Mouse (Mus musculus): ENCODE results near the gene H1foo. TPM values are rescaled to one million over a fixed set of nuclear protein-coding genes. Genes with fewer than 3 reads are reported as not detected.

The H1foo gene
- polyA plus RNA-seq, 1 experiment = not detected

DNA sequence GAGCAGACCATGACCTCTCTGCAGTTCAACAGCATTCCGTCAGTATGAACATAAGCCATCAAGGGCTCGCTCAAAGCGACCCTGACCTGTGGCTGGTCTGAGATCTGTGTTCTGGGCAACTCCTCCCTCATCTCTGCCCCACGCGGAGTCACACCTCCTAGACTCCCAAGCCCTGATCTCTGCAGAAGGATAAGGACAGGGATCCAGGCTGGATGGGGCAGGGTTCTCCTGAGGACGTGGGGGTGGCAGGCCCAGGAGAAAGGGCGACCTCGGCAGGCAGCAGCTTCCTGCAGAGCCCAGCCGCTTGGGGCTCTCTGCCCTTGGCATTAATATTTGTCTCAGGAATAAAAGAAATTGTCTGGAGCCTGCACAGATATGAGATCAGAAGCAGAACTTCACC lies 40.9 kb downstream of the H1foo start:
- Histone ChIP-seq H3K4me3 (ENCODE audit: control insufficient read depth, low read depth, low read length) (no peak overlapping the region), H3K4me1 (ENCODE audit: control insufficient read depth, insufficient read depth, low read length) (peaks cover 11% of the 10 kb centered on the region; the same call in 1 of the 2 replicates), H3K27me3 (ENCODE audit: control insufficient read depth, insufficient read depth, low read length) (no peaks in the 10 kb centered on the region), H3K27ac (ENCODE audit: control insufficient read depth, insufficient read depth, low read depth, low read length) (no peak overlapping the region), H3K36me3 (ENCODE audit: control insufficient read depth, insufficient read depth, low read length) (no peaks in the 10 kb centered on the region)
- TF ChIP-seq CTCF (IDR thresholded peaks at IDR 0.05; ENCODE audit: control insufficient read depth, insufficient read depth, insufficient replicate concordance, low read depth, low read length) (no peak), POLR2A (IDR thresholded peaks at IDR 0.05; ENCODE audit: control insufficient read depth, low read depth, low read length) (no peak)

DNA sequence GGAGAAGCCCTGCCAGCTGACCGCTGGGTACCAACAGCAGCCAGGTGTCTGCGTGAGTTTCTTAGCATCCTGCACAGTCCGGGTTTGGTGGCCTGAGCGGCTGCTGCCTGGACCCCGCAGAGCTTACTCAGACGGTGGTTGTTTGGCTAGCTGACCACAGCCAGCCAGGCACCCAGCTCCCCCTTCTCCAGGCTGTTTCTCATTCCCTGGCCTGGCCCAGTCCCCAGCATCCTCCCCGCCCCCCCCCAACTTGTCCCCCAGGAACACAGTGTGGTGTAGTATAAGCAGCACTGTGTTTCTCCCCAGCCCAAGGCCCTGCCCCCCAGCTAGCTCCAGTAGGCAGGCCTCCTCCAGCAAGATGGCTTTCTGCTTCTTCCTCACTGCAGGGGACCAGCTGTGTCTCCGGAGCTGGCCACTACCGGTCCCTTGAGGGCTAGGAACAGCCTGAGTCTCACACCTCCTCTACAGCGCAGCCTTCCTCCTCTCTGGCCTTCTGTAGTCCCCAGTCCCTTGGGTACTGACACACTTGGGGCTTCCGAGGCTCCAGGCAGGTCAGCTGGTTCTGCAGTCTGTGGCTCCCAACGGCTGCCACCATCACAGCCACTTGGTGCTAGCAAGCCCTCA lies 41.8 kb downstream of the H1foo start:
- Histone ChIP-seq H3K36me3 (ENCODE audit: control insufficient read depth, insufficient read depth, low read length) (no peaks in the 10 kb centered on the region), H3K27ac (ENCODE audit: control insufficient read depth, insufficient read depth, low read depth, low read length) (peak overlapping the region; percentile 74), H3K27me3 (ENCODE audit: control insufficient read depth, insufficient read depth, low read length) (no peaks in the 10 kb centered on the region), H3K4me1 (ENCODE audit: control insufficient read depth, insufficient read depth, low read length) (peaks cover 11% of the 10 kb centered on the region; the same call in 1 of the 2 replicates), H3K4me3 (ENCODE audit: control insufficient read depth, low read depth, low read length) (no peak overlapping the region)
- TF ChIP-seq CTCF (IDR thresholded peaks at IDR 0.05; ENCODE audit: control insufficient read depth, insufficient read depth, insufficient replicate concordance, low read depth, low read length) = no peak
- TF ChIP-seq POLR2A (IDR thresholded peaks at IDR 0.05; ENCODE audit: control insufficient read depth, low read depth, low read length) = no peak

DNA sequence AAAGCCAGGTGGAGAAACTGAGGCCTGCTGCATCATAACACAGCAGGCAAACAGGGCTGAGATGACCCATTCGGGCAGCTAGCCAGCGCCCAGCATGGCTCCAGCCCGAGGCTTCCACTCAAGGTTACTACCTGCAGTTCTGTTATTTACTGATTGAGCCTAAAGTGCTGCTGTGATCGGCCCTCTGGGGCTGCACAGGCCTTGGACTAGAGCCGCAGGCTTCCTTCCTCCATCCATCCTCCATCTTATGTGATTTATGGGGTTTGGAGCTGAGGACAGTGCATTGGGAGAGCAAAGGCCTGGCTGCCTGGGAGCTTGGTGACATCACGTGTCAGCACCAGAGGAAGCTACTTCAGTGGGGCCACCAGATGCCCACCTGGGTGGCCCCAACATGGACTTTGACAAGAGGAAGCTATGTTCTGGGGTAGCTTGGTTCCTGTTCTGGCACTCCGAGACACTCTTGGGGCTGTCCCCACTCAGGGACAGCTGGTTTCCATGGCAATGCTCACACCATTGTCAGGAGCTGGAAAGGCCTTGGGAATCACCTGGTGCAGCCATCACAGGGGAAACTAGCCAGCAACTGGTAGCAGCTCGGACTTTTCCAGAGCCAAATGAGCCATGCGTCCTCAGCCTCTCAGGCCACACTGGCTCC lies 42.5 kb downstream of the H1foo start:
- no peaks in the 10 kb centered on the region for H3K36me3 ChIP-seq (ENCODE audit: control insufficient read depth, insufficient read depth, low read length)
- peaks cover 11% of the 10 kb centered on the region; the same call in 1 of the 2 replicates for H3K4me1 ChIP-seq (ENCODE audit: control insufficient read depth, insufficient read depth, low read length)
- H3K27me3 ChIP-seq (ENCODE audit: control insufficient read depth, insufficient read depth, low read length) = no peaks in the 10 kb centered on the region
- no peak overlapping the region for H3K4me3 ChIP-seq (ENCODE audit: control insufficient read depth, low read depth, low read length)
- H3K27ac ChIP-seq (ENCODE audit: control insufficient read depth, insufficient read depth, low read depth, low read length) = peak overlapping the region; percentile 57; the same call in 1 of the 2 replicates
- TF ChIP-seq POLR2A (IDR thresholded peaks at IDR 0.05; ENCODE audit: control insufficient read depth, low read depth, low read length) (no peak), CTCF (IDR thresholded peaks at IDR 0.05; ENCODE audit: control insufficient read depth, insufficient read depth, insufficient replicate concordance, low read depth, low read length) (no peak)

GRCm38 (mm10) chr6:115989032-115989431 lies 44.3 kb downstream of the H1foo start:
- Histone ChIP-seq H3K4me1 (ENCODE audit: control insufficient read depth, insufficient read depth, low read length) (peaks cover 19% of the 10 kb centered on the region), H3K4me3 (ENCODE audit: control insufficient read depth, low read depth, low read length) (no peak overlapping the region), H3K27ac (ENCODE audit: control insufficient read depth, insufficient read depth, low read depth, low read length) (no peak overlapping the region), H3K36me3 (ENCODE audit: control insufficient read depth, insufficient read depth, low read length) (no peaks in the 10 kb centered on the region), H3K27me3 (ENCODE audit: control insufficient read depth, insufficient read depth, low read length) (no peaks in the 10 kb centered on the region)
- no peak for TF ChIP-seq POLR2A (IDR thresholded peaks at IDR 0.05; ENCODE audit: control insufficient read depth, low read depth, low read length)
- TF ChIP-seq CTCF (IDR thresholded peaks at IDR 0.05; ENCODE audit: control insufficient read depth, insufficient read depth, insufficient replicate concordance, low read depth, low read length) = no peak

GRCm38 (mm10) chr6:115989607-115990006 lies 44.9 kb downstream of the H1foo start:
- H3K4me3 ChIP-seq (ENCODE audit: control insufficient read depth, low read depth, low read length) = no peak overlapping the region
- TF ChIP-seq POLR2A (IDR thresholded peaks at IDR 0.05; ENCODE audit: control insufficient read depth, low read depth, low read length) (no peak), CTCF (IDR thresholded peaks at IDR 0.05; ENCODE audit: control insufficient read depth, insufficient read depth, insufficient replicate concordance, low read depth, low read length) (no peak)
- H3K36me3 ChIP-seq (ENCODE audit: control insufficient read depth, insufficient read depth, low read length) = no peaks in the 10 kb centered on the region
- no peak overlapping the region for H3K27ac ChIP-seq (ENCODE audit: control insufficient read depth, insufficient read depth, low read depth, low read length)
- peaks cover 21% of the 10 kb centered on the region for H3K4me1 ChIP-seq (ENCODE audit: control insufficient read depth, insufficient read depth, low read length)
- no peaks in the 10 kb centered on the region for H3K27me3 ChIP-seq (ENCODE audit: control insufficient read depth, insufficient read depth, low read length)

- H3K36me3 ChIP-seq (ENCODE audit: control insufficient read depth, insufficient read depth, low read length) = no peaks in the 10 kb centered on the region
- no peak overlapping the region for H3K27ac ChIP-seq (ENCODE audit: control insufficient read depth, insufficient read depth, low read depth, low read length)
- no peak overlapping the region for H3K4me3 ChIP-seq (ENCODE audit: control insufficient read depth, low read depth, low read length)
- peaks cover 23% of the 10 kb centered on the region for H3K4me1 ChIP-seq (ENCODE audit: control insufficient read depth, insufficient read depth, low read length)
- peaks cover 2% of the 10 kb centered on the region; the same call in 1 of the 2 replicates for H3K27me3 ChIP-seq (ENCODE audit: control insufficient read depth, insufficient read depth, low read length)
- TF ChIP-seq POLR2A (IDR thresholded peaks at IDR 0.05; ENCODE audit: control insufficient read depth, low read depth, low read length) = no peak
- no peak for TF ChIP-seq CTCF (IDR thresholded peaks at IDR 0.05; ENCODE audit: control insufficient read depth, insufficient read depth, insufficient replicate concordance, low read depth, low read length)
These were observed 45.3 kb downstream of the H1foo start for GRCm38 (mm10) chr6:115990056-115990455.

DNA sequence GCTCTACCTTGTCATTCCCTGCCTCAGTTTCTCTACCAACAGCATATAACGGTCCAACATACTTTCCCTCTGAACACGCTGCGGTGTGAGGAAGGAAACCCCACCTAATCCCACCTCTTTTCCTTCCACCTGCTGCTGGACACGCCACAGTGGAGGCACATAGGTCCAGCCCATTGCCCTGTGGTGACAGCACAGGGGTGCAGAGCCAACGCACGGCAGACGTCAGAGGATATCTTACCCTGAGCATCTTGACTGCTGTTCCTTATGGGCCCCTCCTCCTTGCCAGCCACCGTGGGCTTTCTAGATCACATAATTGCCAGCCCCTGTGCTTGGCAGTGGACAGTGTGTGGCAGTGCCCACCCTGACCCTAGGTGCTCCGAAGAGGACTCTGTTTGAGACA lies 45.7 kb downstream of the H1foo start:
- TF ChIP-seq POLR2A (IDR thresholded peaks at IDR 0.05; ENCODE audit: control insufficient read depth, low read depth, low read length) (no peak), CTCF (IDR thresholded peaks at IDR 0.05; ENCODE audit: control insufficient read depth, insufficient read depth, insufficient replicate concordance, low read depth, low read length) (no peak)
- Histone ChIP-seq H3K27me3 (ENCODE audit: control insufficient read depth, insufficient read depth, low read length) (peaks cover 2% of the 10 kb centered on the region; the same call in 1 of the 2 replicates), H3K4me3 (ENCODE audit: control insufficient read depth, low read depth, low read length) (no peak overlapping the region), H3K27ac (ENCODE audit: control insufficient read depth, insufficient read depth, low read depth, low read length) (no peak overlapping the region), H3K4me1 (ENCODE audit: control insufficient read depth, insufficient read depth, low read length) (peaks cover 22% of the 10 kb centered on the region), H3K36me3 (ENCODE audit: control insufficient read depth, insufficient read depth, low read length) (no peaks in the 10 kb centered on the region)
